Mouse (Mus musculus) stomach, embryonic 16.5 days (tissue): ENCODE data around the gene Mavs. TPM values are rescaled to one million over a fixed set of nuclear protein-coding genes. Genes with fewer than 3 reads are reported as not detected.

Experiments
- microRNA-seq: library from miRNA; unstranded; fragments of <30 nt; microRNA quantifications from one replicate; pipeline ENCODE4, GENCODE M21; 2016
- polyA plus RNA-seq: library from polyadenylated mRNA; unstranded; fragments of >200 nt; fragmentation: Nextera tagmentation; extraction: Ambion mirVana; gene quantifications from 2 replicates; pipeline ENCODE4 v1.2.1, GENCODE M21; 2015

Mavs gene
- polyA plus RNA-seq, 1 experiment from 2014 or later, result 23.7 TPM

Small RNA genes lying within 50 kb of the gene (microRNA-seq; reads per million reads assigned to microRNA genes)
- gene Mir103-2, result 57.6 reads per million, percentile 49 among the genes with 10 or more reads in this experiment

Other genes with a start within 250 kb of the Mavs start
- 9.8 and 10.9 TPM in 2 replicates for gene Gfra4, start 191.0 kb upstream of the Mavs start, polyA plus RNA-seq
- 14.2 and 15.5 TPM in 2 replicates for gene Adam33, start 170.2 kb upstream of the Mavs start, polyA plus RNA-seq
- 0.29 and 0.44 TPM in 2 replicates for gene Siglec1, start 147.3 kb upstream of the Mavs start, polyA plus RNA-seq
- gene Hspa12b, start 106.8 kb upstream of the Mavs start, polyA plus RNA-seq, result 25.0 TPM in 2 replicates
- gene Gm11037, start 100.6 kb upstream of the Mavs start, polyA plus RNA-seq, result not detected in 2 replicates
- gene 1700037H04Rik, start 74.0 kb upstream of the Mavs start, polyA plus RNA-seq, result 73.0 and 78.4 TPM in 2 replicates
- 9.2 and 10.4 TPM in 2 replicates for gene Cenpb, start 54.0 kb upstream of the Mavs start, polyA plus RNA-seq
- gene Cdc25b, start 47.1 kb upstream of the Mavs start, polyA plus RNA-seq, result 72.3 and 72.8 TPM in 2 replicates
- gene Spef1, start 46.8 kb upstream of the Mavs start, polyA plus RNA-seq, result 3.6 and 4.8 TPM in 2 replicates
- 25.7 and 26.4 TPM in 2 replicates for gene Ap5s1, start 27.0 kb upstream of the Mavs start, polyA plus RNA-seq
- 24.2 and 25.0 TPM in 2 replicates for gene Pank2, start 28.4 kb downstream of the Mavs start, polyA plus RNA-seq
- gene Rnf24, start 118.8 kb downstream of the Mavs start, polyA plus RNA-seq, result 2.9 and 3.0 TPM in 2 replicates